Mouse (Mus musculus): ENCODE results near the gene Parp16. TPM values are rescaled to one million over a fixed set of nuclear protein-coding genes. Genes with fewer than 3 reads are reported as not detected.
"Not testable (repeated sequence)": the region's sequence is repeated elsewhere in the genome, so short reads cannot be mapped to it uniquely, and the experiment has no call there.

Parp16 gene
- total RNA-seq, 4 experiments from 2014 or later: 4.4 to 6.0 (median 5.6) TPM

DNA sequence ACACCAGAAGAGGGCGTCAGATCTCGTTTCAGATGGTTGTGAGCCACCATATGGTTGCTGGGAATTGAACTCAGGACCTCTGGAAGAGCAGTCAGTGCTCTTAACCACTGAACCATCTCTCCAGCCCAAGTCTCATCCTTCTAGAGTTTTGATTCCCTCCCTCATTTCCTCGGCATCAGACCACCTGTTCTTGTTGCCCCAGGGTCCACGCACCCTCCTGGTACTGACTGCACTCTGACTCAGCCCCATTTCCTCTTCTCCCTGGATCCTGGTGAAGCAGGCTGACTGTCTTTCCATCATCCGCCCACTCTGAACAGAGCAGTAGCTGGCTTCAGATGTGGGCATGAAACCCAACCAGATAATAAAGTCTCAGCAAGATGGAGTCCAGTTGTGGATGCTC, 46.8 kb downstream of the Parp16 start:
- no peak for DNase-seq (ENCODE audit: low spot score in 2 of 2)

- no peak for DNase-seq (ENCODE audit: low spot score in 2 of 2)
These were observed 48.1 kb downstream of the Parp16 start for GRCm38 (mm10) chr9:65243249-65243648.

DNA sequence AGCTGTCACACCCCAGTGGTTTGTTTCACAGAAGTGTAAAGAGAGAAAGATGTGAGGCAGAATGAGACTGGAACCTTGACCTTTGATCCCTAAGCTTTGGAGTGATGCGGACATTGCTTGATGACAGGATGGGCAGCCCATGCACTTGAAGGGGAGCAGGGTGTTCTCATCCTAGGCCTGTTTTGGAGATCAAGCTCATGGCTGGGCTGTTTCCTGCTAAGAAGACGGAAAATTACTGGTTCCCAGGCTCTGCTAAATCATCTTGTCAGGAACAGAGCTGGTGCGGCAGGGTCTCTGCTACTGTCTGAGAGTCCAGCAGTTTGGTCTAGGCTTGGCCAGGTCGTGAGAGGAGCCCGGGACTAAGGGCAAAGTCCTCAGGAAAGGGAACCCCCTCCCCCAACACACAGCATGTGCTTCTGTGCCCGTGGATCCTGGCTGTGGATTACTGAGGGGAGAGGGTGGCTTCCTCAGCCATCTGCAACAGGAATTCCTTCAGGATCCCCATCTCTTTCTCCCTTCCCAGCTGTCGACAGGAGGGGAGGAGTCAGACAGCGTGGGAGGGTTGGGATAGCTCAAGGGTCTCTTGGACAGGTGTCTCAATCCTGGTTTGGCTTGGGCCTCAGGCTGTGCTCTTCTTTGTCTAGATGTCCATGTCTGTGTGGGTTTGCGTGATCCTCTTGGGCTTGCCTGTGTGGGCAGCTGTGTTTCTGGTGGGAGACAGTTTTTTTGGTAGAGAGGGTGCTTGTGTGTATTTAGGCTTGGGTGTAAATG, 49.1 kb downstream of the Parp16 start:
- DNase-seq (ENCODE audit: low spot score in 2 of 2): no peak

DNA sequence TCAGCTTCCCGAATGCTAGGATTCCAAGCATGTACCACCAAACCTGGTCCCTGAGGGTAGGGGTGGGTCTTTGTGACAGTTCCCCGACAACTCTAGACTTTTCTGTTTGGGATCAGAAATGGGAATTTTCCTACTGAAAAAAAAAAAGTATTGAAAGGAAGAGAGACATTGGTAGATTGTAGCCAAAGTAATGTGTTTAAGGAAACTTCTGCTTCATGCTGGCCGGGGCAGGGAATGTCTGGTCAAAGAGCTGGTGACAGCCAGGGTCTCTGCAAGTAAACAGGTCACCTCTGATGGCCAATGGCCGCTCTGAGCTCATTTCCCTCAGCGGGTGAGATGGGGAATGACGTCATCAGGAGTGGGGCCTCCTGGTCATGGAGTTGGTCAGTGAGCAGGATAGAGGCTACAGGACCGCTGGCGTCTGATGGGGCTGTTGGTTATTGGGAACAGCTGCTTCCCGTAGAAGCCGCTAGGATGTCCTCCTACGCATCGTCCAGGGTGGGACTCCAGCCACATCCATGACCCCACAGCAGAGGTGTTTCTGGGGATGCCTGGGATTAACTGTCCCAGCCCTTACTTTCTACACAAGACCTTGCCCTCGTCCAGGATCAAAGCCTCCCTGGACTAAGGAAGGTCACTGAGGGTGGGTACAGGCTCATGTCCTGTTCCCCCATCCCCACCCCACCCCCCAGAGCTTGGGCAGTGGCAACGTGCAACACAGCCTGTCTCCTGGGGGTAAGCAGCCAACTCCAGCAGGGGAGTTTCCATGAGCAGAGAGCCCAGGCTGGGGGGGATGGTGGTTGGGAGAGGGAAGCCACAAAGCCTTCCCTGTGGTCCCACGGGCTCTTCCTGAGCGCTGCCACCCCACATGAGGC, 52.6 kb downstream of the Parp16 start:
- no peak for DNase-seq (ENCODE audit: low spot score in 2 of 2)

DNA sequence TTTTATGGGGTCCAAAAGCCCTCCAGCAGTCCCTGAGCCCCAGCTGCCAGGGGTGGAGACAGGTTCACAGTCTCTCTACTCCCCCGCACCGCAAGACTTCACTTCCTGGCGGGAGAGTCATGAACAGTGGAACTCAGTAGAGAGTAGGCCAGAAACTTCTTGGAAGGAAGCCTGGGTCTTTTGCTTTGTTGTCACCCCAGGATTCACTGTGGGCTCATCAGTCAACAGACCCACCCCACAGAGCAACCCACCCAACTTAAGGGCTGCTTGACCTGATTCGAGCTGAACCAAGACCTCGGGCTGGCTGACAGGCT, 53.2 kb downstream of the Parp16 start:
- no peak for DNase-seq (ENCODE audit: low spot score in 2 of 2)

- DNase-seq (ENCODE audit: low spot score in 2 of 2): no peak
These were observed 56.9 kb downstream of the Parp16 start for GRCm38 (mm10) chr9:65252026-65252425.

DNA sequence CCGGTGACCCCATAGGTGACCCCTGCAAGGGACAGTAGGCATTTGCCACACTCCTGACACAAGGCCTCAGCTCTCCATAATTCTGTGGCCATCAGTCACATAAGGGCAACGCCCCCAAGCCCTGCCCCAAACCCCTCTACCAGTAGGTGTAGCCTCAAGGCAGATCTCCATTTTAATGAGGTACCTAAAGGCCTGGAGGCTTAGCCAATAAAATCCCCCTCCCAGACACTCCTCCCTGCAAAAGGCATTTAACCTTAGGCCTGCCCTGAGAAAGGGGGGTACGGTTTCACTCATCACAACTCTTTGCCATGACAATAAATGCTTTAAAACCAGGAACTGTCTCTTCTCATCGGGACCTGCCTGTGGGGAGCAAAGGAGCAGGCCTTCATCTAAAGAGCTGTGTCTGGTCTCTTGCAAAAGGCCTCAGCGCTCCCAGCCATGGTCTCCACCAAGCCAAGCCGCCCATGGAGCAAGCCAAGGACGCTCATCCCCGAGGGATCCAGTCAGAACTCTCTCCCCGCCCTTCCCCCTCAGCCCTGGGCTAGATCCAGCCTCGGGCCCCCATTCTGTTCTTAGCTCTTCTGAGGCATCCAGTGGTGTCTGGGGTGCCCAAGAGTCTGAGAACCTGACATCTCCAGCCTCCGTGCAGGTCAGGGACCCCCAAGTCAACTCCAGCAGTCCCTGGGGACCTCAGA, 60.9 kb downstream of the Parp16 start:
- no peak for DNase-seq (ENCODE audit: low spot score in 2 of 2)

GRCm38 (mm10) chr9:65257218-65257910, 62.2 kb downstream of the Parp16 start:
- no peak for DNase-seq (ENCODE audit: low spot score in 2 of 2)

DNA sequence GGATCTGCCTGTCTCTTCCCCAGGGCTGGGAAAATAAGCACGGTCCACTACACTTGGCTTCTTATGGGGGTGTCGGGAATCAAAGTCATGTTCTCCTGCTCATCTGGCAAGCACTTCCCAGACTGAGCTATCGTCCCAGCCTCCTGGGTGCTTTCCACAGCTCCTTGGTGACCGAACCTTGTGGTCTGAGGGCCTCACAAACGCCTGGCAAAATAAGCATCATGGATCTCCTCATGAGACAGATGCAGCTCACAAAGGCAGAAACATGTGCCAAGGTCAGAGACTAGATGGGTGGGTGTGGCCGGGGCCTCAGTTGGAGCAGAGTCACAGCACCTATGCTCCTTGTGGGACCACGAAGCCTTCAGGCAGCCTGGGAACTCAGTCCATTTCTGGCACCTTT, 64.2 kb downstream of the Parp16 start:
- no peak for DNase-seq (ENCODE audit: low spot score in 2 of 2)

DNA sequence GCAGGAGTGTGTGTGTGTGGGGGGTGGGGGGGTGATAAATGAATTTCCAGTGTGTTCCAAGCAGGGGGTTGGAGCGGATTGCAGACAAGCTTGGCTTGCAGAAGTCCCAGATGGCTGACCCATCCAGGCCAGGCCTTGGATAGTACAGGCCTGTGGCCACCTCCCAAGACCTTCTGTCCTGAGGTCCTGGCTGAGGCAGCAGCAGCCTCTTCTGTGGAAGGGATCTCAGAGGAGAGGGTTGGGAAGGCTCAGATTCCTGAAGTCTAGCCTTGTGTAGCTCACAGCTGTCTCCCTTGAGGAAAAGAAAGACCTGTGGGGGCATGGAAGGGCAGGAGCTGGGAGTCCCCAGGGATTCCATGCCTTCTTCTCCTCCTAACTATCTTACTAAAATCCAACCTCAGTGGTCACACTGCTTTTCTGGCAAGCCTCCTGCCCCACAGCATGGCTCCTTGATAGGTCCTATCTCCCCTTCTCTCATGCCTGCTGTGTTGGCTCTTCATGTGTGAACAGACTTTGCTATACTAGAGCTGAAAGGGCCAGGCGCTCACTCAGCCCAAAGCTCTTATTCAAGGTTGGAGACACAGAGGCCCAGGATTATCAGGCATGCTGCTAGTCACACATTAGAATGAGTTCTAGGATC, 66.6 kb downstream of the Parp16 start:
- no peak for DNase-seq (ENCODE audit: low spot score in 2 of 2)

GRCm38 (mm10) chr9:65262641-65263120, 67.5 kb downstream of the Parp16 start:
- no peak for DNase-seq (ENCODE audit: low spot score in 2 of 2)

GRCm38 (mm10) chr9:65264959-65265358, 69.8 kb downstream of the Parp16 start, which contains the start of gene Cilp:
Gene Cilp (plus strand): TSS chr9:65265180.
- no peak for DNase-seq (ENCODE audit: low spot score in 2 of 2)

DNA sequence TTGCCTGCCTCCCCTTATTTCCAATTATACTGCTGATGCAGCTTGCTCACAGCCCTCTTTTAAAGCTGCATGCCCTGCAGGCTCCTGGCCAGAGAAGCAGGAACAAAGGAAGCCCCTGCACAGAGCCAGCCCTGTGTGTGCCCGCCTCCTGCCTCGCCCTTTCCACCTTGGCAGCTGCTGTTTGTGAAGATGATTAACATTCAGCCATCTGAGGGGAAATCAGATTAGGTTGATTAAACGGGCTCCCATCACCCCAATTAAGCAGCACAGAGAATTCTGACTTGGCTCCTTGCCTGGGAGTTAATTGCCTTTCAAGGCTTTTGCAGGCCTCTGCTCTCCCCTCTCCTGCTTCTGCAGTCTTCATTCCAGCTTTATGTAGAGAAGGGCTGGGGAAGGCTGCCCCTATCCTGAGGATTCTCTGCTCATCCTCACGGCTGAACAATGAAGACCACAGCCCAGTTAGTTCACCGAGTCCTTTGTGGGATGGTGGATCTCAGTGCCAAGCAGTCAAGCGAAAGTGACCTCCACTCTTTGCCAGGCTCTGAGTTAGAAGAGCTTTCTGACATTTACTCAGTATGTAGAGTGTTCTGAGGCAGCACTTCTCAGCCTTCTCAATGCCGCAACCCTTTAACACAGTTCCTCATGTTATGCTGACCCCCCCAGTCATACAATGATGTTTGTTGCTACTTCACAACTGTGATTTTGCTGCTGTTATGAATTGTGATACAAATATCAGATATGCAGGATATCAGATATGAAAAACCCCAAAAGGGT, 72.8 kb downstream of the Parp16 start:
- DNase-seq (ENCODE audit: low spot score in 2 of 2): peak; percentile 44 to 52

DNA sequence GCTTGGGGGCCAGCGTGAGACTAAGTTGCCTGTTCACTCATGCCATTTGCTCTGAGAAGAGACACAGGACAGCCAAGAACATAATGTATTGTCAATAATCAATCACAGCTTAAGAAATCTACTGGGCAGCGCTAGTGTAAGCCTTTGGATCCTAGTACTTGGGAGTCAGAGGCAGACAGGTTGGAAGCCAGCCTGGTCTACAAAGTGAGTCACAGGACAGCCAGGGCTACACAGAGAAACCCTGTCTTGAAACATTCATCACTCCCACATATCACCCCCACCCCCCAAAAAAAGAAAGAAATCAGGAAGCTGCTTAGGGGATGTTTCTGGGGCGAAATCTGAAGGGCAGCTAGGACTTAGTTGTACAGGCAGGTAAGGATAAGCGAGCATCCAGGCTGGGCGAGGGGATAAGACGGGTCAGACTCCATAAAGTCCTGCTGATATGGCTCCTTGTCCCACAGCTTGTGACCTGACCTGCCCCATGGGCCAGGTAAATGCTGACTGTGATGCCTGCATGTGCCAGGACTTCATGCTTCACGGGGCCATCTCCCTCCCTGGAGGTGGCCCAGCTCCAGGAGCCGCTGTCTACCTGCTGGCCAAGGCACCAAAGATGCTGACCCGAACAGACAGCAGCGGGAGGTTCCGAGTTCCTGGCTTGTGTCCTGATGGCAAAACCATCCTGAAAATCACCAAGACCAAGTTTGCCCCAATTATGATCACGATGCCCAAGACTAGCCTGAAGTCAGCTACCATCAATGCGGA, 78.1 kb downstream of the Parp16 start:
- no peak for DNase-seq (ENCODE audit: low spot score in 2 of 2)

- no peak for DNase-seq (ENCODE audit: low spot score in 2 of 2)
These were observed 78.7 kb downstream of the Parp16 start for GRCm38 (mm10) chr9:65273873-65274272.

DNA sequence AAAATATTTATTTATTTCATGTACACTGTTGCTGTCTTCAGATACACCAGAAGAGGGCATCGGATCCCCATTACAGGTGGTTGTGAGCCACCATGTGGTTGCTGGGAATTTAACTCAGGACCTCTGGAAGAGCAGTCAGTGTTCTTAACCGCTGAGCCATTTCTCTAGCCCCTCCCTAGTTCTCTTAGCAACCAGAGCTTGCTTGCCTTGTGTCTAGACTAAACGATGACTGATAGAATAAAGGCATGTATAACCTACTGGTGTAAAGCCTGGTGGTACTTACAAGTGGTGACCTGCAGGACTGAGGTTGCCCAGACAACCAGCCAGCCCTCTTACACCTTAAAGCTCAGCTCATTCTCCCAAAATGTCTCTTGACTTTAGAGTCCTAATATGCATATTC, 79.7 kb downstream of the Parp16 start:
- DNase-seq (ENCODE audit: low spot score in 2 of 2): not testable (repeated sequence)

DNA sequence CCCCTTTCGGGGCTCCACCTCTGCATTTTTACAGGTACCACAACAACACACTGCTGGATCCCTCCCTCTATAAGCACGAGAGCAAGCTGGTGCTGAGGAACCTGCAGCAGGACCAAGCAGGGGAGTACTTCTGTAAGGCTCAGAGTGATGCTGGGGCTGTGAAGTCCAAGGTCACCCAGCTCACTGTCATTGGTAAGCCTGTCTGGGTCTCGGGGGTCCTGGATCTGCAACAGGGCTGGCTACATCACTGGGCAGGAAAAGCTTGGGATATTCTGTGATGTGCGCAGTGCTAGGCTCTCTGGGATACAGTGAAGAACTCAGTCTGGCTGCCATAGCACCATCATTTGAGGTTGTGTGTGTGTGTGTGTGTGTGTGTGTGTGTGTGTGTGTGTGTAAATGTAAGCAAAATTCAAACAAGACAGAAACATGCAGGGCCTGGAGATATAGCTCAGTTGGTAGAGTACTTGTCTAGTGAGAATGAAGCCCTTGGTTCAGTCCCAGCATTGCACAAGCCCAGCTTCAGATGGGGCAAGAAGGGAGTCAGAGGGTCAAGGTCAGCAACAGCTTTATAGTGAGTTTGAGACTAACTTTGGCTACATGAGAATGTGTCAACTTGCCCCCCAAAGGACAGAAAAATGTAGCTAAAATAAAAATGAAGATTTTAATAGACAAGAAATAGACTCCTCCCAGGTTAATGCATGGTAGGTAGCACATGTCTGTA, 80.8 kb downstream of the Parp16 start:
- DNase-seq (ENCODE audit: low spot score in 2 of 2): no peak

DNA sequence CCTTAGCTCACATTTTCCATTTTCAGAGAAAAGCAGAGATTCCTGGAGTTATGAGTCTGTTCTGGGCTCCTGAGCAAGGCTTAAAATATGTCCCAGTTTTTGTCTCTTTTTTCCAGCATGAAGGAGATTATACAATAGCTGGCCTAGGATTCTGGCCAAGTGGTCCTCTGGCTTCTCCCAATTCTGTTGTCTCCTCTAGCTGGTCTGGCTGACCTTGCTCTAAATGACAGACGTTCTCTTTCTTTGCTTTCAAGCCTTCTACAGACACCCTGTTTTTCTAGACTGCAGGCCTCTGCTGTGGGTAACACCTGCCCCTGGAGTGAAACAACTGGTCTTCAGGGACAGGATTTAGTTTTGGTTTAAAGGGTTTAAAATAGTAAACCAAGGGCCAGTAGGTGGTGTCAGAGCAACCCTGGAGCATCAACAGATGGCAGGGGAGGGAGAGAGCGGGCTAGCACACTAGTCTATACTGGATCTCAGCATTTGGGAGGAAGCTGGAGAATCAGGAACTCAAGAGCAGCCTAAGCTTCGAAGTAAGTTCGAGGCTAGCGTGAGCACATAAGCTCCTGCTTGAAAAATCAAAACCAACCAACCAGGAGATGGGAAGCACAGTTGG, 86.5 kb downstream of the Parp16 start:
- DNase-seq (ENCODE audit: low spot score in 2 of 2): peak in 1 of 2 experiments; percentile 14
